Mouse (Mus musculus) limb, embryonic 14.5 days (tissue): ENCODE results near the gene Eps15. TPM values are rescaled to one million over a fixed set of nuclear protein-coding genes. Genes with fewer than 3 reads are reported as not detected.

Experiments used
- ATAC-seq: fragments of 200-750 bp; cut with Nextera tagmentation; 2 replicates; pipeline ENCODE4 v1.8.0; 2017; ENCODE audit warnings: low read depth, moderate number of reproducible peaks, moderate TSS enrichment; ENCODE audit not compliant: low FRiP score
- DNase-seq: peaks from one replicate; pipeline ENCODE4 v3.0.0-alpha.2; 2015; ENCODE audit warnings: low spot score
- H3K27ac ChIP-seq: fragments of 300-500 bp; sonication (generic); replicated peaks from 2 replicates; pipeline ENCODE4 v1.5.1; 2014; ENCODE audit warnings: low read depth, mild to moderate bottlenecking, low read length, moderate library complexity, mixed read lengths
- H3K27me3 ChIP-seq: fragments of 300-500 bp; sonication (generic); 2 replicates; pipeline ENCODE4 v1.6.1; 2014; ENCODE audit warnings: low read length, mixed read lengths; ENCODE audit not compliant: control insufficient read depth, insufficient read depth
- H3K36me3 ChIP-seq: fragments of 300-500 bp; sonication (generic); 2 replicates; pipeline ENCODE4 v1.6.1; 2014; ENCODE audit warnings: mild to moderate bottlenecking, low read length, moderate library complexity, mixed read lengths; ENCODE audit not compliant: control insufficient read depth, insufficient read depth
- H3K4me1 ChIP-seq: fragments of 300-500 bp; sonication (generic); 2 replicates; pipeline ENCODE4 v1.6.1; 2014; ENCODE audit warnings: antibody characterized with exemption, low read length, mixed read lengths; ENCODE audit not compliant: control insufficient read depth, insufficient read depth
- H3K4me2 ChIP-seq: fragments of 300-500 bp; sonication (generic); replicated peaks from 2 replicates; pipeline ENCODE4 v1.6.1; 2014; ENCODE audit warnings: low read depth, mild to moderate bottlenecking, low read length, moderate library complexity; ENCODE audit not compliant: severe bottlenecking
- H3K4me3 ChIP-seq: fragments of 300-500 bp; sonication (generic); replicated peaks from 2 replicates; pipeline ENCODE4 v1.5.1; 2014; ENCODE audit warnings: low read length
- H3K9ac ChIP-seq: fragments of 300-500 bp; sonication (generic); 2 replicates; pipeline ENCODE4 v1.6.1; 2014; ENCODE audit warnings: mild to moderate bottlenecking, low read depth, low read length, moderate library complexity; ENCODE audit not compliant: severe bottlenecking
- H3K9me3 ChIP-seq: fragments of 300-500 bp; sonication (generic); 2 replicates; pipeline ENCODE4 v1.6.1; 2016; ENCODE audit warnings: low read length; ENCODE audit not compliant: control insufficient read depth
- POLR2A ChIP-seq: fragments of 200-500 bp; IDR thresholded peaks from 2 replicates; pipeline ENCODE4 v1.8.0; 2012; ENCODE audit warnings: inconsistent platforms, mild to moderate bottlenecking, moderate library complexity, borderline replicate concordance; ENCODE audit not compliant: insufficient read depth, insufficient read length; ENCODE audit errors: extremely low read depth
- WGBS: fragments of 180-500 bp; shearing (Covaris S2); extraction: QIAGEN DNeasy Blood & Tissue Kit; methylation state at CpG from one replicate; pipeline ENCODE4 v1.1.7; 2014; 5-methylcytosine and 5-hydroxymethylcytosine counted together
- polyA plus RNA-seq, 2 experiments: library from polyadenylated mRNA; depleted of rRNA in 1 of 2; stranded (reverse) in 1 of 2; unstranded in 1 of 2; fragments of >200 nt; fragmentation: Nextera tagmentation in 1 of 2; extraction: Ambion mirVana in 1 of 2; gene quantifications; 2 replicates each; pipeline versions ENCODE4 v1.2.1 to v1.2.3; 2012 to 2014

Eps15 gene
- polyA plus RNA-seq, 2 experiments: 27.0 to 36.3 TPM

DNA sequence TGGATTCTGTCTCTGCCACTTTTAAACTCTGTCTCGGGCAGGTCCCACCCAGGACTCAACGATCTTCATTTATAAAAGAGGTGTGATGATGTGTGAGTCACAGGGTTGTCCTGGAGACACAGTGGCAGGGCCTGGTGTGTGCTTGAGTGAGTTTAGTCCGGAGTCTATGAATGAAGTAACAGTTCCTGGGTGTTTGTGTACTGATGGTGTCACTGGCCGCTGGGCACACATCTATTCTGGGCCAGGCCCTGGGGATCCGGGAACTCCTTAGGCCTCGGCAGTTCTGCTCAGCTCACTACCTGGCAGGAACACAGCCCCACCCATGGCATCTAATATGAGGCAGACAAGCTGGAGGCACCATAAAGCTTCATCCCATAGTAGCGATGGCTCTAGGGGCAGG lies 141.5 kb downstream of the Eps15 start:
- Histone ChIP-seq H3K9me3 (no peaks in the 10 kb centered on the region), H3K27me3 (no peaks in the 10 kb centered on the region), H3K27ac (no peak overlapping the region), H3K4me1 (no peaks in the 10 kb centered on the region), H3K4me3 (no peak overlapping the region), H3K36me3 (no peaks in the 10 kb centered on the region), H3K9ac (no peak overlapping the region), H3K4me2 (no peak overlapping the region)
- WGBS: 88% methylated on average over 7 of the region's 7 CpGs
- no peak for ATAC-seq
- no peak for DNase-seq
- TF ChIP-seq POLR2A: no peak

DNA sequence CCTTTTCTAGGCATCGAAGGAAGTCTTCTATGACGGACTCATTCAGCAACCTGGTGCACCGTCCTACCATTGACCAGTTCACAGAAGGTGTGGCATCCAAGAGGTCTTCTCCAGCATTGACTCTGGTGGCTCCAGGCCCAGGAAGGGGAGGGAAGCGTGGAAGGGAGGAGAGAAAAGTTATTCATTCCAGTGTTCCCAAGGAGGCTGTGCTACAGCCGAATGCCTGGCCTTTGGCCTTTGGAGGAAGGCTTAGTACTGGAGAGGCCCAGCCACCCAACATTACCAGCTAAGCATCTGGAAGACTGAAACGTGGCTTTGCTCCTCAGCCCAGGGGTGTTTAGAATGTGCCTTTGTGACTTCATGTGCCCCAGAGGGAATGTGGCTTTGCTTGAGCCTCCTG lies 142.4 kb downstream of the Eps15 start:
- 77% methylated on average over 6 of the region's 6 CpGs for WGBS
- Histone ChIP-seq H3K9ac (no peak overlapping the region), H3K4me3 (no peak overlapping the region), H3K27me3 (no peaks in the 10 kb centered on the region), H3K27ac (no peak overlapping the region), H3K4me1 (no peaks in the 10 kb centered on the region), H3K9me3 (no peaks in the 10 kb centered on the region), H3K36me3 (no peaks in the 10 kb centered on the region), H3K4me2 (no peak overlapping the region)
- DNase-seq: no peak
- no peak for TF ChIP-seq POLR2A
- ATAC-seq: no peak

DNA sequence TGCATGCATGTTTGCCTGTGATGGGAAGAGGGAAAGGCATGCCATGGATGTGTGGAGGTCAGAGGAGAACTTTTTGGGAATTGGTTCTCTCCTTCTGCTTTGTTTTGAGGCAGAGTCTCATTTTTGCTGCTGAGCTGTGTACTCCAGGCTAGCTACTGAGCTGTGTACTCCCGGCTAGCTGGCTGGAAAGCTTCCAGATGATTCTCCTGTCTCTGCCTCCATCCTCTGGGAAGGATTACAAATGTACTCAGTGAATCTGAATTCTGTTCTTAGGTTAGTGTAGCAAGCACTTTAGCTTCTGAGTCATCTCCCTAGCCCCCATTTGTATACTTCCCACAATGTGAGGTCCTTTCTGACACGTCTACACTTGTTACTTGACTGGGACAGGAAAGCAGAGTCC lies 143.4 kb downstream of the Eps15 start:
- H3K4me2 ChIP-seq: no peak overlapping the region
- no peak for ATAC-seq
- 68% methylated on average over 2 of the region's 2 CpGs for WGBS

DNA sequence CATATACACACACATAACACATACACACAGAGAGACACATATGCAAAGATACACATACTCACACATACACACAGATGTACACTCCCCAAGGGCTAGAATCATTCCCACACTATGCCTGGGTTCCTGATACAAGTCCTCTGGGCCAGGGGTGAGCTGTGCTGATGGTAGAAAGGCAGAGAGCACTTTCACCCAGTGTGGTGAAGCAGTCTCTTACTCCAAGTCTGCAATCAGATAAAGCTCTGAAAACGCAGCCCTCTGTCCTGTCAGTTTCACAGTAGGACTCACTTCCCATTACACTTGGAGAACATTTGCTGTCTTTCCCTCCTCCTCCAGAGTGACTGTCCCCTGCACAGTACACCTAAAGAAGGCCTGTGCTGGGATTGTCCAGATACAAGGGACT lies 147.0 kb downstream of the Eps15 start:
- TF ChIP-seq POLR2A: no peak
- H3K27me3 ChIP-seq: no peaks in the 10 kb centered on the region
- no peak overlapping the region for H3K9ac ChIP-seq
- ATAC-seq: no peak
- H3K4me1 ChIP-seq: 0 out of 2 replicates have a peak, but pooled peaks cover 3% of the 10 kb centered on the region
- H3K4me2 ChIP-seq: no peak overlapping the region
- H3K36me3 ChIP-seq: no peaks in the 10 kb centered on the region
- H3K4me3 ChIP-seq: no peak overlapping the region
- WGBS: 61% methylated on average over 1 of the region's 1 CpGs
- no peak for DNase-seq
- no peak overlapping the region for H3K27ac ChIP-seq
- no peaks in the 10 kb centered on the region for H3K9me3 ChIP-seq

More for the DNA sequence above, 143.4 kb downstream of the Eps15 start:
- TF ChIP-seq POLR2A: no peak
- no peak overlapping the region for H3K9ac ChIP-seq
- DNase-seq: no peak
- no peaks in the 10 kb centered on the region for H3K27me3 ChIP-seq
- H3K4me1 ChIP-seq: no peaks in the 10 kb centered on the region
- no peaks in the 10 kb centered on the region for H3K9me3 ChIP-seq
- no peak overlapping the region for H3K4me3 ChIP-seq
- no peaks in the 10 kb centered on the region for H3K36me3 ChIP-seq
- no peak overlapping the region for H3K27ac ChIP-seq

DNA sequence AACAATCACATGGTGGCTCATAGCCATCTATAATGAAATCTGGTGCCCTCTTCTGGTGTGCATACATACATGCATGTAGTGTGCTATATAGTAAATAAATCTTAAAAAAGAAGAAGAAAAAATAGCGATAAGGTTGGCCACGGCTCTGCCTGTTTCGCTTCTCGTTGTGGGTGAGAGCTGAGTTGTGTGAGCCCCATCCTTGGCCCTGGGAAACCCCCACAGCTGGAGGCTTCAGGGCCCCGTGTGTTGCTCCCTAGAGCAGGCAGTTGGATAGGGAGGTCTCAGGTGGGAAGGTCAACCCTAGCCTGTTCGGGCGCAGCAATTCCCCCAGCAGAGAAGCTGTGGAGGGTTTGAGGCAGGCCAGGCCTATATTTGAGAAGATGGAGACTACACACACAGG lies 150.2 kb downstream of the Eps15 start:
- 79% methylated on average over 7 of the region's 7 CpGs for WGBS
- no peaks in the 10 kb centered on the region for H3K9me3 ChIP-seq
- ATAC-seq (no peak), DNase-seq (no peak)
- H3K4me3 ChIP-seq: no peak overlapping the region
- H3K27ac ChIP-seq: no peak overlapping the region
- H3K36me3 ChIP-seq: no peaks in the 10 kb centered on the region
- no peak overlapping the region for H3K4me2 ChIP-seq
- no peak for TF ChIP-seq POLR2A
- no peak overlapping the region for H3K9ac ChIP-seq
- H3K27me3 ChIP-seq: no peaks in the 10 kb centered on the region
- H3K4me1 ChIP-seq: peaks cover 3% of the 10 kb centered on the region; the same call in 1 of the 2 replicates

DNA sequence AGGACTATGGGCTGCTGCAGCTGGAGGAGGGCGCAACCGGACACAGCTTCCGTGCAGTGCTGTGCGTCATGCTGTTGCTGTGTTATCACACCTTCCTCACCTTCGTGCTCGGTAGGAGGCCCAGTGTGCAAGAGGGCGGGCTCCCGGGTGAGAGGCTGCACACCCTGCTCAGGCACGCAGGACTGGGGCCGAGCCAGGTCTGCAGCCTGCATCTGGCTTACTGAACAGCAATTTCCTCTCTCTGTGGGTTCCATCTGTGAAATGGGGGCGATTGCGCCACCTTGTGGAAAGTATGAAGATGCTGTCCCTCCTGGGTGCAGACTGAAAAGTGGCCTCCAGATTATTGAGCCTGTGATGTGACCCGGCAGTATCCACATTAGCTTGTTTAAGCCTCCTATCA lies 150.8 kb downstream of the Eps15 start:
- H3K9me3 ChIP-seq: no peaks in the 10 kb centered on the region
- ATAC-seq (peak; percentile 45; the same call in 1 of the 2 replicates), DNase-seq (peak; percentile 5)
- no peaks in the 10 kb centered on the region for H3K27me3 ChIP-seq
- WGBS: 46% methylated on average over 13 of the region's 13 CpGs
- H3K4me1 ChIP-seq: peaks cover 3% of the 10 kb centered on the region; the same call in 1 of the 2 replicates
- no peak overlapping the region for H3K4me3 ChIP-seq
- H3K36me3 ChIP-seq: no peaks in the 10 kb centered on the region
- H3K27ac ChIP-seq: no peak overlapping the region
- TF ChIP-seq POLR2A: no peak
- no peak overlapping the region for H3K4me2 ChIP-seq
- H3K9ac ChIP-seq: no peak overlapping the region
